Mouse (Mus musculus) ES-E14 (cell line): ENCODE data around the gene Rpgrip1l.

Source experiments
- CHD2 ChIP-seq: IDR thresholded peaks from 2 replicates; pipeline ENCODE4 v1.6.1; 2014; ENCODE audit warnings: mild to moderate bottlenecking, low read depth, low read length, inconsistent platforms
- ZNF384 ChIP-seq: IDR thresholded peaks from 2 replicates; pipeline ENCODE4 v1.6.1; 2012; ENCODE audit warnings: low read depth, low read length, inconsistent platforms

DNA sequence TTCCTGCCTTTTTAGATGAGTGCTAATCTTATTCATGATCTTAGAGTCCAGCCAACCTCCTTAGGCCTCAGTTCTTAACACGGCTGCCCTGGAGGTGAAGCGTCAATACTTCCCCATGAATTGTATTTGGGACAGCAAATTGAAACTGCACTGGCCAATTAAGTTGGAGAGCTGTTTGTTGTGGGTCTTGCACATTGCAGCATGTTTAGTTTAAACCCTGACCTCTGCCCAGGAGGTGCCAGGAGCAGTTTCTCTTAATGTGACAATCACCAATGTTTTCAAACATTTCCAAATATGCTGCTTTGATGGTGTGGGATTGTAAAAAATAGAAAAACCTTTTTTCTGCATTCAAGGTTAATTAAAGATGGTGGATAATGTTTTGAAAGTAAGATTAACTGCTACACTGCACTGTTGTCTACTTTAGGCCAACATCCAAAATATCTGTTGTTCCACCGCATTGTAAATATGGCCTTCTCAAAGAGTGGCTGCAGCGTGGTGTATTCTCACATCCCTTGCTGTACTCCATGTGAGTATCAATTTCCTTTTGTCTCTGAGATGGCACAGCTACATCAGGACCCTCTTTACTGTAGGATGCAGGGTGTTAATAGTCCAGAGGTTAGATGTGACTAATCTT is 67.1 kb downstream of the Rpgrip1l start:
- TF ChIP-seq ZNF384 = no peak
- no peak for TF ChIP-seq CHD2
